Mouse (Mus musculus): Measurements from ENCODE around the gene Zc3h18. TPM values are rescaled to one million over a fixed set of nuclear protein-coding genes. Genes with fewer than 3 reads are reported as not detected.

The Zc3h18 gene
- total RNA-seq, 2 experiments from 2014 or later = 35.4 to 39.2 TPM

GRCm38 (mm10) chr8:122345181-122346095, 31.0 kb upstream of the Zc3h18 start:
- no peak for DNase-seq (ENCODE audit: low spot score in 2 of 2)

GRCm38 (mm10) chr8:122347811-122348552, 28.4 kb upstream of the Zc3h18 start:
- DNase-seq (ENCODE audit: low spot score in 2 of 2) = peak; percentile 65 to 74

- no peak for DNase-seq (ENCODE audit: low spot score in 2 of 2)
Observed at GRCm38 (mm10) chr8:122349357-122350297, 26.8 kb upstream of the Zc3h18 start.

GRCm38 (mm10) chr8:122350309-122351089, 25.9 kb upstream of the Zc3h18 start:
- no peak for DNase-seq (ENCODE audit: low spot score in 2 of 2)

GRCm38 (mm10) chr8:122354157-122354556, 22.3 kb upstream of the Zc3h18 start:
- no peak for DNase-seq (ENCODE audit: low spot score in 2 of 2)

- DNase-seq (ENCODE audit: low spot score in 2 of 2) = no peak
Observed at GRCm38 (mm10) chr8:122355642-122356606, 20.5 kb upstream of the Zc3h18 start.

GRCm38 (mm10) chr8:122357202-122357601, 19.2 kb upstream of the Zc3h18 start:
- DNase-seq (ENCODE audit: low spot score in 2 of 2) = no peak

GRCm38 (mm10) chr8:122357641-122358040, 18.8 kb upstream of the Zc3h18 start:
- DNase-seq (ENCODE audit: low spot score in 2 of 2) = no peak

- no peak for DNase-seq (ENCODE audit: low spot score in 2 of 2)
Observed at GRCm38 (mm10) chr8:122359111-122359775, 17.2 kb upstream of the Zc3h18 start.

GRCm38 (mm10) chr8:122360696-122361416, 15.6 kb upstream of the Zc3h18 start, which contains the start of gene Trhr2:
Gene Trhr2 (minus strand): TSS chr8:122360746.
- DNase-seq (ENCODE audit: low spot score in 2 of 2) = no peak

- DNase-seq (ENCODE audit: low spot score in 2 of 2) = no peak
Observed at GRCm38 (mm10) chr8:122362271-122362670, 14.1 kb upstream of the Zc3h18 start.

GRCm38 (mm10) chr8:122362967-122363366, 13.4 kb upstream of the Zc3h18 start:
- DNase-seq (ENCODE audit: low spot score in 2 of 2) = no peak

- no peak for DNase-seq (ENCODE audit: low spot score in 2 of 2)
Observed at GRCm38 (mm10) chr8:122368494-122368893, 7.9 kb upstream of the Zc3h18 start.

- peak; percentile 47 to 69 for DNase-seq (ENCODE audit: low spot score in 2 of 2)
Observed at GRCm38 (mm10) chr8:122369665-122370064, 6.7 kb upstream of the Zc3h18 start.

- DNase-seq (ENCODE audit: low spot score in 2 of 2) = no peak
Observed at GRCm38 (mm10) chr8:122371706-122372105, 4.7 kb upstream of the Zc3h18 start.

- DNase-seq (ENCODE audit: low spot score in 2 of 2) = no peak
Observed at GRCm38 (mm10) chr8:122375320-122375719, 1.1 kb upstream of the Zc3h18 start.

GRCm38 (mm10) chr8:122375751-122376364, 551 bp upstream of the Zc3h18 start:
- DNase-seq (ENCODE audit: low spot score in 2 of 2) = no peak

Data from layer of hippocampus, postnatal 14 days (tissue).